Comparison of ENCODE assay signal across 8 mouse cellular contexts in the genomic region with DNA sequence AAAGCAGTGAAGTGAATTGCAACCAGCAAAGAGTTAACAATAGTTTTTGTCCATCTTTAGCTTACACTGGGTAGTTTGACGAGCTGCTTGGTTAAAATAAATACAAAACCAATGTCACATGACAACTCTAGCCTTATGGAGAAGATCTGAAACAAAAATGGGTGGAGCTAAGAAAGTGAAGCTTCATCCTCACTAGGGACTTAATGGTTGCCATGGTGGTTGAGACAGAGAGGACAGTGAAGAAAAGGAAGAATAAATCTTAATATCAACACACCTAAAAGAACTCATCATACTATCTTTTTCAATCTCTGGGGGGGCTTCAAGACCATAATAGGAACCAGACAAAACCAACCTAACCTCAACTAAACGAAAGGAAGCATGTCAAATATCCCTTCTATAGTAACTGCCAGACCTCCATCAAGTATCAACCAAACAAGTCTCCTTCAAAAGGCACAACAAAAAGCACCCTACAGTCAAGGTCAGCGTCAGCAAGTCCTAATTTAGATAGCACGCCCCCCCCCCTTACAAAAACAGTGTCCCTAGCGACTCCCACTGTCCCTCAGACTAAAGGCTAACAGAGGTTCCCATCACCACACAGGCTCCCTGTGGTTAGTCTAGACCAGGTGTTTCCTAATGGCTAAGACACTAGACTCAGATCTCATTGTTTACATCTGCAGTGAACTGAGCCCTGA. TPM values are rescaled to one million over a fixed set of nuclear protein-coding genes. Genes with fewer than 3 reads are reported as not detected.
DNase-seq lines count a peak whose midpoint lies in the region; ATAC-seq and TF ChIP-seq lines count a peak whose summit lies in the region.

No protein-coding gene starts in this region.

- 0% methylated on average over 5 of the region's 5 CpGs for WGBS in heart, adult 2 months
- 2% methylated on average over 5 of the region's 5 CpGs for WGBS in embryonic facial prominence, embryonic 15.5 days
- 1% methylated on average over 5 of the region's 5 CpGs for WGBS in liver, embryonic 12.5 days (ENCODE audit: insufficient replicate concordance)

- peaks cover 31% of the 10 kb centered on the region for H3K36me3 ChIP-seq in heart, adult 2 months (ENCODE audit: control insufficient read depth, insufficient read depth, low read length)
- peaks cover 60% of the 10 kb centered on the region for H3K36me3 ChIP-seq in embryonic facial prominence, embryonic 15.5 days
- peaks cover 65% of the 10 kb centered on the region for H3K36me3 ChIP-seq in liver, embryonic 12.5 days

- DNase-seq in heart, adult 2 months = no peak
- no peak for DNase-seq in heart, postnatal 36 days
- peak; percentile 34 for DNase-seq in A20 (ENCODE audit: low read depth, low spot score)
- no peak for DNase-seq in left cerebral cortex, adult 8-10 months (ENCODE audit: low spot score in 2 of 2)
- DNase-seq in layer of hippocampus, postnatal 36 days = no peak
- no peak for DNase-seq in yolk sac, embryonic 10.5 days (ENCODE audit: low spot score)

- H3K9ac ChIP-seq in heart, adult 2 months (ENCODE audit: low read depth, low read length) = peak overlapping the region; percentile 96
- H3K9ac ChIP-seq in embryonic facial prominence, embryonic 15.5 days = peak overlapping the region; percentile 63
- H3K9ac ChIP-seq in liver, embryonic 12.5 days = peak overlapping the region; percentile 99

- no peak for TF ChIP-seq EP300 in heart, adult 2 months (IDR thresholded peaks at IDR 0.05; ENCODE audit: insufficient read depth, low read depth, low read length)

- H3K4me1 ChIP-seq in heart, adult 2 months (ENCODE audit: control insufficient read depth, insufficient read depth, low read length) = 0 out of 2 replicates have a peak, but pooled peaks cover 2% of the 10 kb centered on the region
- H3K4me1 ChIP-seq in embryonic facial prominence, embryonic 15.5 days = peaks cover 24% of the 10 kb centered on the region
- H3K4me1 ChIP-seq in liver, embryonic 12.5 days = peaks cover 51% of the 10 kb centered on the region

- no peak for ATAC-seq in embryonic facial prominence, embryonic 15.5 days (ENCODE audit: insufficient number of reproducible peaks, low FRiP score, low TSS enrichment, low read depth)
- ATAC-seq in liver, embryonic 12.5 days = no peak

- TF ChIP-seq CTCF in heart, adult 2 months (IDR thresholded peaks at IDR 0.05) = no peak

- intact Hi-C loops in heart, adult 2 months (cut with DNase I) = loop anchor here (2.0 to 10.0 kb wide), 3 partner anchors 15 to 487 kb away; partner anchors contain the start of genes Agpat1, Rnf5, Rxrb and Slc39a7
- intact Hi-C loops in heart, postnatal 36 days (cut with DNase I) = loop anchor here (5.0 kb wide), 1 partner anchor 85 kb away; the partner anchor contains the start of genes Rxrb and Slc39a7

- peaks cover 2% of the 10 kb centered on the region for H3K79me2 ChIP-seq in heart, adult 2 months (replicated peaks; ENCODE audit: control insufficient read depth, insufficient read depth, low read length)

- peak overlapping the region; percentile 72 for H3K4me3 ChIP-seq in heart, adult 2 months
- H3K4me3 ChIP-seq in embryonic facial prominence, embryonic 15.5 days (replicated peaks) = peak overlapping the region; percentile 75
- H3K4me3 ChIP-seq in liver, embryonic 12.5 days = peak overlapping the region; percentile 100

- no peaks in the 10 kb centered on the region for H3K9me3 ChIP-seq in embryonic facial prominence, embryonic 15.5 days (replicated peaks)
- no peaks in the 10 kb centered on the region for H3K9me3 ChIP-seq in liver, embryonic 12.5 days (replicated peaks)

- 0 out of 2 replicates have a peak, but pooled peaks have one; percentile 6 for TF ChIP-seq POLR2A in heart, adult 2 months (IDR thresholded peaks at IDR 0.05; ENCODE audit: insufficient read depth, low read depth, low read length)

- H3K27ac ChIP-seq in heart, adult 2 months = peak overlapping the region; percentile 80; the same call in 1 of the 2 replicates
- H3K27ac ChIP-seq in embryonic facial prominence, embryonic 15.5 days (replicated peaks) = no peak overlapping the region
- H3K27ac ChIP-seq in liver, embryonic 12.5 days = peak overlapping the region; percentile 99

- no peaks in the 10 kb centered on the region for H3K27me3 ChIP-seq in heart, adult 2 months (ENCODE audit: control insufficient read depth, insufficient read depth, low read length)
- H3K27me3 ChIP-seq in embryonic facial prominence, embryonic 15.5 days = no peaks in the 10 kb centered on the region
- H3K27me3 ChIP-seq in liver, embryonic 12.5 days (replicated peaks) = no peaks in the 10 kb centered on the region

- H3K4me2 ChIP-seq in embryonic facial prominence, embryonic 15.5 days (replicated peaks) = peak overlapping the region; percentile 85
- H3K4me2 ChIP-seq in liver, embryonic 12.5 days = peak overlapping the region; percentile 95

RNA-seq across cellular contexts. Expression of gene H2-DMa, which starts 1.8 kb away (rescaled TPM):
- total RNA-seq in heart, adult 2 months (2021) = 1 to 10 TPM; 4.0 to 7.5 TPM
- polyA plus RNA-seq in heart, adult 2 months (2012; rRNA removed) = 12.2 and 21.3 TPM in 2 replicates
- 1 to 10 TPM; 4.0 to 6.5 TPM for total RNA-seq in heart, postnatal 36 days (2021)
- polyA plus RNA-seq in embryonic facial prominence, embryonic 15.5 days (2015; fragmentation: Nextera tagmentation; extraction: Ambion mirVana) = 14.0 and 15.3 TPM in 2 replicates
- 3.1 and 4.3 TPM in 2 replicates for polyA plus RNA-seq in liver, embryonic 12.5 days (2016; fragmentation: Nextera tagmentation; extraction: Ambion mirVana)
- 10 to 100 TPM; 20.7 to 35.3 (median 30.7) TPM for total RNA-seq in left cerebral cortex, adult 8-10 months (2022)
- total RNA-seq in layer of hippocampus, postnatal 36 days (2021) = 10 to 100 TPM; 26.7 to 31.7 TPM

RNA-seq across cellular contexts. Expression of gene Brd2, which starts 4.9 kb away (rescaled TPM):
- total RNA-seq in heart, adult 2 months (2021) = 10 to 100 TPM; 67.6 to 71.1 TPM
- 78.9 and 118 TPM in 2 replicates for polyA plus RNA-seq in heart, adult 2 months (2012; rRNA removed)
- total RNA-seq in heart, postnatal 36 days (2021) = 10 to 100 TPM; 80.5 to 87.0 TPM
- 118 and 122 TPM in 2 replicates for polyA plus RNA-seq in embryonic facial prominence, embryonic 15.5 days (2015; fragmentation: Nextera tagmentation; extraction: Ambion mirVana)
- 59.9 and 66.1 TPM in 2 replicates for polyA plus RNA-seq in liver, embryonic 12.5 days (2016; fragmentation: Nextera tagmentation; extraction: Ambion mirVana)
- 100 to 1,000 TPM; 181 to 210 (median 190) TPM for total RNA-seq in left cerebral cortex, adult 8-10 months (2022)
- total RNA-seq in layer of hippocampus, postnatal 36 days (2021) = 100 to 1,000 TPM; 182 to 193 TPM

RNA-seq across cellular contexts. Expression of gene H2-Oa, which starts 25.4 kb away (rescaled TPM):
- total RNA-seq in heart, adult 2 months (2021) = under 1 TPM; 0.20 to 0.29 TPM
- polyA plus RNA-seq in heart, adult 2 months (2012; rRNA removed) = 0.79 and 3.2 TPM in 2 replicates
- not detected for total RNA-seq in heart, postnatal 36 days (2021)
- 0.54 and 0.89 TPM in 2 replicates for polyA plus RNA-seq in embryonic facial prominence, embryonic 15.5 days (2015; fragmentation: Nextera tagmentation; extraction: Ambion mirVana)
- 0.37 and 0.56 TPM in 2 replicates for polyA plus RNA-seq in liver, embryonic 12.5 days (2016; fragmentation: Nextera tagmentation; extraction: Ambion mirVana)
- total RNA-seq in left cerebral cortex, adult 8-10 months (2022) = 1 to 10 TPM in 2 of 4 experiments, under 1 TPM in 1, not detected in 1; 0.44 to 2.2 (median 1.7) TPM
- under 1 TPM; 0.35 to 0.42 TPM for total RNA-seq in layer of hippocampus, postnatal 36 days (2021)

RNA-seq across cellular contexts. Expression of gene H2-DMb2, which starts 25.5 kb away (rescaled TPM):
- total RNA-seq in heart, adult 2 months (2021) = 1 to 10 TPM; 2.1 to 2.3 TPM
- 2.3 and 7.6 TPM in 2 replicates for polyA plus RNA-seq in heart, adult 2 months (2012; rRNA removed)
- 1 to 10 TPM; 1.3 to 1.7 TPM for total RNA-seq in heart, postnatal 36 days (2021)
- 0.61 and 0.93 TPM in 2 replicates for polyA plus RNA-seq in embryonic facial prominence, embryonic 15.5 days (2015; fragmentation: Nextera tagmentation; extraction: Ambion mirVana)
- polyA plus RNA-seq in liver, embryonic 12.5 days (2016; fragmentation: Nextera tagmentation; extraction: Ambion mirVana) = 0.30 and 0.35 TPM in 2 replicates
- total RNA-seq in left cerebral cortex, adult 8-10 months (2022) = 1 to 10 TPM in 3 of 4 experiments, under 1 TPM in 1; 0.84 to 3.5 (median 2.0) TPM
- total RNA-seq in layer of hippocampus, postnatal 36 days (2021) = under 1 TPM; 0.67 to 0.96 TPM

RNA-seq across cellular contexts. Expression of gene H2-DMb1, which starts 35.3 kb away (rescaled TPM):
- total RNA-seq in heart, adult 2 months (2021) = 1 to 10 TPM; 1.6 to 2.2 TPM
- 8.9 and 19.1 TPM in 2 replicates for polyA plus RNA-seq in heart, adult 2 months (2012; rRNA removed)
- total RNA-seq in heart, postnatal 36 days (2021) = 1 to 10 TPM; 1.5 to 2.9 TPM
- polyA plus RNA-seq in embryonic facial prominence, embryonic 15.5 days (2015; fragmentation: Nextera tagmentation; extraction: Ambion mirVana) = 3.2 and 3.8 TPM in 2 replicates
- 0.21 and 0.45 TPM in 2 replicates for polyA plus RNA-seq in liver, embryonic 12.5 days (2016; fragmentation: Nextera tagmentation; extraction: Ambion mirVana)
- total RNA-seq in left cerebral cortex, adult 8-10 months (2022) = 1 to 10 TPM; 2.2 to 7.1 (median 3.5) TPM
- 1 to 10 TPM in 1 of 2 experiments, under 1 TPM in 1; 0.95 to 1.7 TPM for total RNA-seq in layer of hippocampus, postnatal 36 days (2021)
